Mouse (Mus musculus) stomach, postnatal 0 days (tissue): ENCODE measurements around the gene Hsp90b1.

Source experiments
- CTCF ChIP-seq: IDR thresholded peaks from 2 replicates; pipeline ENCODE4 v1.5.1; 2016; ENCODE audit warnings: antibody characterized with exemption, low read depth, mild to moderate bottlenecking, moderate library complexity
- EP300 ChIP-seq: optimal IDR thresholded peaks from 2 replicates; pipeline ENCODE3; 2016; ENCODE audit warnings: antibody characterized with exemption

GRCm38 (mm10) chr10:86705922-86706752 is 828 bp upstream of the Hsp90b1 start:
- TF ChIP-seq CTCF (no peak), EP300 (no peak)
